Mouse (Mus musculus) CH12.LX (cell line): ENCODE data around the gene Iscu. TPM values are rescaled to one million over a fixed set of nuclear protein-coding genes. Genes with fewer than 3 reads are reported as not detected.

Experiments used
- DNase-seq: peaks from one replicate; pipeline ENCODE4 v3.0.0-alpha.2; 2013; ENCODE audit errors: extremely low read depth
- H3K27ac ChIP-seq: 2 replicates; pipeline ENCODE4 v1.5.1; 2012; ENCODE audit warnings: low read depth, mild to moderate bottlenecking, control low read depth, moderate library complexity; ENCODE audit not compliant: insufficient read depth
- H3K27me3 ChIP-seq: replicated peaks from 2 replicates; pipeline ENCODE3; 2012; ENCODE audit warnings: inconsistent platforms
- H3K36me3 ChIP-seq, 2 experiments: replicated peaks in 1 of 2; 2 replicates each; pipeline versions ENCODE3 to v1.6.1; 2012; ENCODE audit warnings: inconsistent platforms in 1 of 2, low read length in 1 of 2, mild to moderate bottlenecking in 1 of 2, mixed read lengths in 1 of 2, moderate library complexity in 1 of 2; ENCODE audit not compliant: control insufficient read depth in 1 of 2, insufficient read depth in 1 of 2
- H3K4me1 ChIP-seq, 2 experiments: 2 replicates each; pipeline ENCODE4 v1.6.1; 2012; ENCODE audit warnings: inconsistent platforms in 1 of 2, moderate library complexity in 1 of 2; ENCODE audit not compliant: insufficient read depth in 2 of 2, control insufficient read depth in 1 of 2
- H3K4me2 ChIP-seq: 2 replicates; pipeline ENCODE4 v1.6.1; 2012; ENCODE audit warnings: low read depth, mild to moderate bottlenecking, control low read depth; ENCODE audit not compliant: poor library complexity, insufficient read depth, severe bottlenecking
- H3K4me3 ChIP-seq, 3 experiments: fragments of 150-350 bp in 1 of 3; sonication (generic) in 1 of 3; replicated peaks in 1 of 3; 2 replicates each; pipeline versions ENCODE3 to v1.5.1; 2011 to 2012; ENCODE audit warnings: low read depth in 2 of 3, low read length in 2 of 3, mild to moderate bottlenecking in 2 of 3, moderate library complexity in 2 of 3, control low read depth in 1 of 3, improper control_type of control experiment in 1 of 3, inconsistent platforms in 1 of 3, mixed read lengths in 1 of 3; ENCODE audit not compliant: poor library complexity in 1 of 3
- H3K79me2 ChIP-seq: replicated peaks from 2 replicates; pipeline ENCODE4 v1.6.1; 2012; ENCODE audit warnings: mild to moderate bottlenecking, moderate library complexity; ENCODE audit not compliant: control insufficient read depth, poor library complexity, insufficient read depth, severe bottlenecking; ENCODE audit errors: extremely low read depth
- H3K9ac ChIP-seq: 2 replicates; pipeline ENCODE4 v1.6.1; 2012; ENCODE audit warnings: low read depth, mild to moderate bottlenecking, control low read depth, moderate library complexity; ENCODE audit not compliant: insufficient read depth
- H3K9me3 ChIP-seq: replicated peaks from 2 replicates; pipeline ENCODE3; 2012; ENCODE audit warnings: low read length, inconsistent platforms, mixed read lengths
- CHD1 ChIP-seq: IDR thresholded peaks from 2 replicates; pipeline ENCODE4 v1.6.1; 2012; ENCODE audit warnings: low read depth, low read length, improper control_type of control experiment, inconsistent platforms
- CHD2 ChIP-seq: IDR thresholded peaks from 2 replicates; pipeline ENCODE4 v1.6.1; 2011; ENCODE audit warnings: low read length, improper control_type of control experiment
- CTCF ChIP-seq, 2 experiments: IDR thresholded peaks in 1 of 2; conservative IDR thresholded peaks in 1 of 2; 2 replicates each; pipeline ENCODE4 v1.5.1; 2011 to 2012; ENCODE audit warnings: low read depth in 2 of 2, low read length in 2 of 2, improper control_type of control experiment in 1 of 2, inconsistent platforms in 1 of 2, mild to moderate bottlenecking in 1 of 2, moderate library complexity in 1 of 2
- E2F4 ChIP-seq: IDR thresholded peaks from 2 replicates; pipeline ENCODE4 v1.6.1; 2011; ENCODE audit warnings: low read depth, low read length, improper control_type of control experiment; ENCODE audit not compliant: insufficient replicate concordance
- ELF1 ChIP-seq: IDR thresholded peaks from 2 replicates; pipeline ENCODE4 v1.6.1; 2014; ENCODE audit warnings: low read depth, mild to moderate bottlenecking, inconsistent platforms, low read length, improper control_type of control experiment
- EP300 ChIP-seq: IDR thresholded peaks from 2 replicates; pipeline ENCODE4 v1.6.1; 2011; ENCODE audit warnings: low read length, improper control_type of control experiment
- GABPA ChIP-seq: IDR thresholded peaks from 2 replicates; pipeline ENCODE4 v1.6.1; 2012; ENCODE audit warnings: low read depth, low read length, improper control_type of control experiment, inconsistent platforms; ENCODE audit not compliant: insufficient replicate concordance
- IRF4 ChIP-seq: IDR thresholded peaks from 2 replicates; pipeline ENCODE4 v1.6.1; 2014; ENCODE audit warnings: low read depth, mild to moderate bottlenecking, inconsistent platforms, low read length, improper control_type of control experiment
- JUN ChIP-seq: IDR thresholded peaks from 2 replicates; pipeline ENCODE4 v1.6.1; 2011; ENCODE audit warnings: low read depth, mild to moderate bottlenecking, low read length, improper control_type of control experiment, moderate library complexity; ENCODE audit not compliant: insufficient read depth
- MAFK ChIP-seq: IDR thresholded peaks from 2 replicates; pipeline ENCODE4 v1.6.1; 2011; ENCODE audit warnings: low read length, improper control_type of control experiment; ENCODE audit not compliant: insufficient replicate concordance
- MAZ ChIP-seq: IDR thresholded peaks from 2 replicates; pipeline ENCODE4 v1.6.1; 2012; ENCODE audit warnings: low read depth, mild to moderate bottlenecking, inconsistent platforms, low read length, improper control_type of control experiment, moderate library complexity
- MEF2A ChIP-seq: IDR thresholded peaks from 2 replicates; pipeline ENCODE4 v1.6.1; 2014; ENCODE audit warnings: low read depth, mild to moderate bottlenecking, inconsistent platforms, low read length, improper control_type of control experiment, borderline replicate concordance
- NRF1 ChIP-seq: IDR thresholded peaks from 2 replicates; pipeline ENCODE4 v1.6.1; 2014; ENCODE audit warnings: low read depth, mild to moderate bottlenecking, inconsistent platforms, low read length, improper control_type of control experiment, moderate library complexity
- POLR2A ChIP-seq: IDR thresholded peaks from 2 replicates; pipeline ENCODE4 v1.6.1; 2011; ENCODE audit warnings: low read depth, mild to moderate bottlenecking, improper control_type of control experiment, low read length
- POLR2AphosphoS2 ChIP-seq: IDR thresholded peaks from 2 replicates; pipeline ENCODE4 v1.6.1; 2011; ENCODE audit warnings: low read depth, low read length, improper control_type of control experiment
- RAD21 ChIP-seq: IDR thresholded peaks from 2 replicates; pipeline ENCODE4 v1.6.1; 2011; ENCODE audit warnings: low read depth, mild to moderate bottlenecking, low read length, improper control_type of control experiment, moderate library complexity
- RCOR1 ChIP-seq: conservative IDR thresholded peaks from 2 replicates; pipeline ENCODE4 v1.6.1; 2012; ENCODE audit warnings: low read depth, mild to moderate bottlenecking, inconsistent platforms, low read length, improper control_type of control experiment
- SMC3 ChIP-seq: IDR thresholded peaks from 2 replicates; pipeline ENCODE4 v1.6.1; 2011; ENCODE audit warnings: low read depth, low read length, improper control_type of control experiment
- TBP ChIP-seq: conservative IDR thresholded peaks from 2 replicates; pipeline ENCODE4 v1.6.1; 2011; ENCODE audit warnings: low read depth, low read length, improper control_type of control experiment
- TCF12 ChIP-seq: IDR thresholded peaks from 2 replicates; pipeline ENCODE4 v1.6.1; 2014; ENCODE audit warnings: low read depth, mild to moderate bottlenecking, inconsistent platforms, low read length, improper control_type of control experiment
- UBTF ChIP-seq: IDR thresholded peaks from 2 replicates; pipeline ENCODE4 v1.6.1; 2012; ENCODE audit warnings: low read depth, mild to moderate bottlenecking, inconsistent platforms, low read length, improper control_type of control experiment, moderate library complexity
- USF1 ChIP-seq: IDR thresholded peaks from 2 replicates; pipeline ENCODE4 v1.6.1; 2014; ENCODE audit warnings: low read depth, mild to moderate bottlenecking, inconsistent platforms, low read length, improper control_type of control experiment
- USF2 ChIP-seq: conservative IDR thresholded peaks from 2 replicates; pipeline ENCODE4 v1.6.1; 2011; ENCODE audit warnings: low read depth, low read length, improper control_type of control experiment
- ZC3H11A ChIP-seq: IDR thresholded peaks from 2 replicates; pipeline ENCODE4 v1.6.1; 2012; ENCODE audit warnings: low read depth, mild to moderate bottlenecking, inconsistent platforms, low read length, improper control_type of control experiment
- ZMIZ1 ChIP-seq: IDR thresholded peaks from 2 replicates; pipeline ENCODE4 v1.6.1; 2012; ENCODE audit warnings: low read depth, mild to moderate bottlenecking, inconsistent platforms, low read length, improper control_type of control experiment
- dilution Hi-C: fragments of 300-500 bp; cut with MboI; formaldehyde crosslinking; loops from 2 replicates; pipeline ENCODE4 v1.14.3; 2020; ENCODE audit warnings: low sequenced_read_pairs; ENCODE audit not compliant: extremely low pct_unique_long_range_greater_than_20kb, extremely low pct_ligation_motif_present
- in situ Hi-C: fragments of 300-500 bp; cut with MboI; formaldehyde crosslinking; loops from 3 replicates; pipeline ENCODE4 v1.14.3; 2019; ENCODE audit warnings: low sequenced_read_pairs, low pct_ligation_motif_present, low pct_unique_long_range_greater_than_20kb, mixed read lengths
- polyA plus RNA-seq: library from polyadenylated mRNA; unstranded; fragments of >175 nt; gene quantifications from 2 replicates; pipeline ENCODE4 v1.2.1, GENCODE M21; 2012; ENCODE audit warnings: low read depth; ENCODE audit not compliant: insufficient read length
- total RNA-seq, 2 experiments: library from RNA; depleted of rRNA; stranded (reverse); fragments of 300-350 nt in 1 of 2; fragments of >200 nt in 1 of 2; gene quantifications; 2 replicates each; pipeline ENCODE4 v1.2.3; 2012 to 2014

The Iscu gene
- total and polyA plus RNA-seq, 3 experiments = 72.1 to 86.7 (median 79.3) TPM

DNA sequence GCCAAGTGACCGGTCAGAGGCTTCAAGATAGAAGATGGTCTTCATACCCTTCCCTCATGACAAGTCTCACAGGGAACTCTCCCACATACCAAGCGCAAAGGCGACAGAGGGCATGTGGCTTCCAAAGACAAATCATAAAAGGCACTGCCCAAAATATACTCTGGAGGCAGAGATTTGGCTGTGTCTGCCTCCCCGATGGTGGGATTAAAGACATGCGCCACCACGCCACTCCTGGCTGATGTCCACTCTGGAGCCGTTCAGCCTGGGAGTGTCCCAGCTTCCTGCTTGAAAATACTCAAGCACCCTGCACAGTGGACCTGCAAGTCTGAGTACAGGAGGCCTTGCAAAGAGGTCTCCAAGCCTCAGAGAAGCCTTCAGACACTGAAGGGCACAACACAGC is 41.4 kb upstream of the Iscu start:
- Histone ChIP-seq H3K79me2 (no peaks in the 10 kb centered on the region), H3K4me2 (no peak overlapping the region), H3K9ac (no peak overlapping the region), H3K27ac (no peak overlapping the region), H3K4me3 (no peak overlapping the region), H3K4me1 (peaks cover 2 to 9% of the 10 kb centered on the region in 2 experiments; a peak in 3 of 4 replicates), H3K27me3 (peaks cover 49% of the 10 kb centered on the region), H3K9me3 (peaks cover 5% of the 10 kb centered on the region)
- in situ Hi-C loops = loop anchor here (5.0 kb wide), 2 partner anchors 144 to 369 kb away; no protein-coding TSS in a partner anchor
- no peak for DNase-seq
- dilution Hi-C loops = no loop called here
- TF ChIP-seq CTCF (conservative IDR thresholded peaks at IDR 0.05 in 1 of 2, IDR thresholded peaks at IDR 0.05 in 1 of 2; ENCODE audit: low read depth in 2 of 2, low read length in 2 of 2) (no peak), EP300 (no peak), CHD2 (no peak), MAFK (no peak), E2F4 (no peak), USF1 (no peak), ZMIZ1 (no peak), POLR2A (no peak)
- TF ChIP-seq, all 38 proteins: peak for 0
- no peaks in the 10 kb centered on the region for H3K36me3 ChIP-seq

DNA sequence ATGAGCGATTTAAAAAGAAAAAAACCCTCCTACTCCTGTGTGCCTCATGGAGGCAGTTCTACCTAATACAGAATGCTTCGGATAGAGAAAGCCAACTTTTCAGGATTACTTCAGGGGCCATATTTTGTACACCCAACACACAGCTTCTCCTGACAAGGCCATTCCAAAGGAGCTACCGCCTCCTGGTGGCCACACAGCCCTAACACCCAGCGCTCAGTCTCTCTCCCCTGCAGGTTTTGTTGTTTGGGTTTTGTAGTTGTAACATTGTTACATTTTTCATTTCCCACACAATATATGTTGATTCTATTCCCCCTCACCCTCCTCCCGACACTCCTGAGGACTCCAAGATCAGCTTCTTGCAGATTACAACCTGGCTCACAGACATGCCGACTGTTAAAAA is 40.4 kb upstream of the Iscu start:
- no peak overlapping the region for H3K9ac ChIP-seq
- no peak overlapping the region for H3K4me2 ChIP-seq
- dilution Hi-C loops = no loop called here
- no peak overlapping the region for H3K4me3 ChIP-seq
- no peak for TF ChIP-seq UBTF
- peak; percentile 93 for TF ChIP-seq RAD21
- TF ChIP-seq CTCF (conservative IDR thresholded peaks at IDR 0.05 in 1 of 2, IDR thresholded peaks at IDR 0.05 in 1 of 2; ENCODE audit: low read depth in 2 of 2, low read length in 2 of 2) = peak; percentile 79 to 90
- peak; percentile 86 for TF ChIP-seq SMC3
- no peak for TF ChIP-seq POLR2AphosphoS2
- TF ChIP-seq ZC3H11A = peak; percentile 34; the same call in 1 of the 2 replicates
- TF ChIP-seq NRF1 = no peak
- peaks cover 8 to 19% of the 10 kb centered on the region in 2 experiments for H3K4me1 ChIP-seq
- DNase-seq = peak; percentile 58
- no peak overlapping the region for H3K27ac ChIP-seq
- in situ Hi-C loops = loop anchor here (5.0 kb wide), 2 partner anchors 145 to 370 kb away; no protein-coding TSS in a partner anchor
- peaks cover 39% of the 10 kb centered on the region for H3K27me3 ChIP-seq
- H3K79me2 ChIP-seq = no peaks in the 10 kb centered on the region
- peaks cover 5% of the 10 kb centered on the region for H3K9me3 ChIP-seq
- H3K36me3 ChIP-seq = peaks cover under 1 to 4% of the 10 kb centered on the region in 2 experiments

DNA sequence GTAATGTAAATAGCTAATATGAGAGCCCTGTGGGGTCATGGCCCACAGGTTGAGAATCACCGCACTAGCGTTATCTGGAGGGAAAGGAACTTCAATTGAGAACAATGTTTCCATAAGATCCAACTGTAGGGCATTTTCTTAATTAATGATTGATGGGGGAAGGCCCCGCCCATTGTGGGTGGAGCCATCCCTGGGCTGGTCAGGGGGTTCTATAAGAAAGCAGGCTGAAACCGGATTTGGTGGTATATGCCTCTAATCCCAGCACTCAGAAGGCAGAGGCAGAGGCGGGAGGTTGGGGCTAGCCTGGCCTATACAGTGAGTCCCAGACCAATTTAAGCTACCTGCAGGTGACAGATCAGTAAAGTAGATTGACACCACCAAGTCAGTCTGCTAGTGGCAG is 38.2 kb upstream of the Iscu start:
- H3K27ac ChIP-seq = no peak overlapping the region
- peaks cover 10 to 21% of the 10 kb centered on the region in 2 experiments for H3K4me1 ChIP-seq
- H3K79me2 ChIP-seq = no peaks in the 10 kb centered on the region
- peaks cover 21 to 26% of the 10 kb centered on the region in 2 experiments for H3K36me3 ChIP-seq
- dilution Hi-C loops = no loop called here
- no peak overlapping the region for H3K4me3 ChIP-seq
- in situ Hi-C loops = loop anchor here (5.0 kb wide), 2 partner anchors 147 to 372 kb away; no protein-coding TSS in a partner anchor
- H3K4me2 ChIP-seq = no peak overlapping the region
- DNase-seq = no peak
- H3K27me3 ChIP-seq = peaks cover 21% of the 10 kb centered on the region
- peaks cover 2% of the 10 kb centered on the region for H3K9me3 ChIP-seq
- H3K9ac ChIP-seq = no peak overlapping the region
- TF ChIP-seq SMC3 (no peak), MEF2A (no peak), POLR2AphosphoS2 (no peak), IRF4 (no peak), UBTF (no peak), ZC3H11A (no peak), POLR2A (no peak; the same call in 1 of the 2 replicates), GABPA (no peak), EP300 (no peak), TCF12 (no peak), MAZ (no peak), USF2 (no peak), NRF1 (no peak), TBP (no peak), CHD1 (no peak), ELF1 (no peak), RCOR1 (no peak), JUN (no peak)
